Mouse (Mus musculus) CD4-positive, CD25-positive, alpha-beta regulatory T cell, adult 2 months (primary cell): ENCODE measurements around the gene Rpl27a.

Source experiments
- DNase-seq: peaks from one replicate; pipeline ENCODE4 v3.0.0-alpha.2; 2012; ENCODE audit warnings: low read depth, low spot score

The Rpl27a gene

DNA sequence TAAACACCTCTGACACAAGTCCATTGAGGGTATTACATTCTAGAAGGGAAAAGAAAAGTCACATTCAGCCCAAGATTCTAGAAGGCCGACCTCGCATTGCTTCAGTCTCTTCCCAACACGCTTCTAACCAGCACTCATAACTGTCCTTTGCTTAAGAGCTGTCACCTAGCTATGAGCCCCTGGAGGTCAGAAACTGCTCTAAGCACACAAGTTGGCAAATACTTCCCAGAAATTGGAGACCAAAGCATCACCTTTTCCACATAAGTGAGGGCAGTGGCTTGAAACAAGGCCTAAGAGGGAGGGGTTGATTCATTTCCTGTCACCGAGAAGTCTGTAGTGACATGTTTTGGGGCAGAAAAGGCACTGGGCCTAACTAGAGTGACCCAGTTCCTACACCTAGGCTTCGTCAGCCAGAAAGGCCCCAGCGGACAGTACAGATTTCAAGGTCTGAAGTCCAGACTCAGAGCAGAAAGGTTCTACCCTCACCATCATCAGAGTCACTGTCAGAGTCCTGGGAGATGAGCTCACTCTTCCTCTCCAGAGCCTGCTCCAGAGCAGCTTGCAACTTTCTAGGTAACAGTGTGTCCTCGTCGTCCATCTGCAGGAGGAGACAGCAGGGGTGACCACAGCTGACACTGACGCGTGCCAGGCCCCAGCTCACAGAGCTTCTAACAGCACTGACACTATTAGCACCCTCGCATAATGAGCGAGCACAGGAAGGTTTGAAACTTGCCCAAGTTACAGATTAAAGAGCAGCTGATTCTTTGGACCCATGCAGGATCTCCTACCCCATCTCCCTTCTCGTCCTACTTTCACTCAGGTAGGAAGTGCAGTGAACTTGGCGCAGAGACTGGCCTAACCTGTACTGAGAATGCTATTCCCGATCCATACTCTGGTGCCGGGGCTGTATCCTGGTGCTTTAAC, 7.1 kb downstream of the Rpl27a start:
- DNase-seq, result no peak

- DNase-seq, result no peak
These were observed 8.6 kb downstream of the Rpl27a start for GRCm38 (mm10) chr7:109527536-109527935.

- DNase-seq, result no peak
These were observed 9.4 kb downstream of the Rpl27a start for GRCm38 (mm10) chr7:109528356-109528755.

DNA sequence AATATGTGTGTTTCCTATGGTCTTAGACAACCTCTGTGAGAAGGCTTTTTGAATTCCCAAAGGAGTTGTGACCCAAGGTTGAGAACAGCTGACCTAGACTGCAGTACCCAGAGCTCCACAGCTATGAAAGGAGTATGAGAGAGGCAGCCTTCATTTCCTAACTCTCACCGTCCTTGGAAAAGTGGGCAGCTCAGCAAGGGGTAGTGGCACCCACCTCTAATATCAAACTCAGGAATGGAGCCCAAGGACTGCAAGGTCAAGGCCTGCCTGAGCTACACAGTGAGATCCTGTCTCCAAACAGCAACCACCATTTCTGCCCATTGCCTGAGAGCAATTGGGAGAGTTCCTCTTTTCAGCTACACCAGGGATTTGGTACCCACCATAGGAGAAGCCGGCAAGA, 10.8 kb downstream of the Rpl27a start:
- DNase-seq, result no peak

DNA sequence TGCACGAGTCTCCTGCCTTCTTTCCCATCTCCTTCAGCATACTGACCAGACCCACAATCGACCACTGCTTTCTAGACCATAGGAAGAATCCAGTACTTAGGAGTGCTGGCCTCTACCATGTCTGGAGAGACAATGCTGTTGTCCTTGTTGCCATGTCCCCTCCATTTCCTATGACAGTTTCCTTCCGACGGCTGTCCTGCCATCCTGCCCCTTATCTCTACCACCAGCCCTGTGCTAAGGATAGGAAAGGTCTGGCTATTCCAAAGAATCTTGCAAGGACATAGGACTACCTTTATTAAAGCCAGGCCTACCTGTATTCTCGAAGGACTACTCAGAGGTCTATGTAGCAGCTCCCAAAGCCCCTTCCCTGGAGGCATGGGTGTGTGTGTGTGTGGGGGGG, 12.6 kb downstream of the Rpl27a start:
- no peak for DNase-seq

DNA sequence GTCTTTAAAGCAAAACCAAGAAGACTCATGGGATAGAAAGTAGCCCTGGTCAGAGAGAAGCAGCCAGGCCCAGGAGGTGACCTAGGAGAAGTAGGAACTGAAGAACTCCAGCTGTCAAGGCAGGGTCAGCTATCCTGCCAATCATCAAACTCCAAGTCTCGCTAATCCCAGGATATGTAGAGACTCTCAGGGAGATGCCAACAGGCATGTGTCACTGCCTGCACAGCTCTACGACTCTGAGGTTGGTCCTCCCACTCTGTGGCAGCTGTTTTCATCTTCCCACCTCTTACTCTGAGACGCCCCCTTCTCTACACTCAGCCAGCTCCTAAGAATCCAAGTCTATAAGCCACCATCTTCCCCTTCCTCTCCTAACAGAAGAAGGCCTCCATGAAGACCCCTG, 13.7 kb downstream of the Rpl27a start:
- DNase-seq, result no peak

- no peak for DNase-seq
These were observed 14.2 kb downstream of the Rpl27a start for GRCm38 (mm10) chr7:109533129-109533528.

DNA sequence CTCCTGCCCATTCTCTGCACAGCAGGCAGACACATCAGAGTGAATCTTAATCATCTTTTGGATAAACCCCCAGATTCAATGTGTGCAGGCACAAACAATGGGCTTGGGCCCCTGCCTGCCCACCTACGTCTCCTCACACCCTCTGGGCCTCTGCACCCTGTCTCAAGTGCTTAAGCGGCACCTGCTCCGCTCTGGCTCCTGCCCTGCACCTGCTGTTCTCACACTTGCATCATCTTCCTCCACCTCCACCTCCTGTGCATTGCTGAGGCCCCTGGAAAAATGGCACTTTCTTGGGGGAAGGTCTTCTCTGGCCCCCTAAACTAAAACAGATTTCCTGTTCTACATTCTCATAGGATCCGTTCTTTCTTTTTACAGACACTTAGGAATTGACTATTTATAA, 14.9 kb downstream of the Rpl27a start:
- no peak for DNase-seq

GRCm38 (mm10) chr7:109534921-109535320, 16.0 kb downstream of the Rpl27a start:
- no peak for DNase-seq

DNA sequence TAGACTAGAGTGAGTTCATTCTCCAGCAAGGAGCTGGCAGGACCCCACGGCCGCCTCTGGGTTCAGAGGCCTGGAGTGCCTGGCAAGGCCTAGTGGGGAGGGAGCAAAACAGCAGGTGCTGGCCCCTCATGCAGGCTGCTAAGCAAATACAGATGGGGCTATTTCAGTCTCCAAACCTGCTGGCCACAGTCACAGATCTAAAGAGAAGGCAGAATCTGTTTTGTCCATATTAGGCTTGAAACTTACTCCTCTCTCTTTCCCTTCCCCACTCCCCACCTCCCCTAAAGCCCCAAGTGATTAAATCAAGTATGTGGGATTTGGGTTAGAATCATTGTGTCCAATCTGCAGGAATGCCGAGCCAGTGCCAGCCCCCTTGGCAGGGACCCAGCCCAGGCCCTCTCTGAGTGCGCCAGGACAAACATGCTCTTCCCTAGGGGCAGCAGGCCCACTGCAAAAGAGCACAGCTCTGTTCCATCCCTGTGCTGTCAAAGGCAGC, 17.6 kb downstream of the Rpl27a start:
- no peak for DNase-seq

DNA sequence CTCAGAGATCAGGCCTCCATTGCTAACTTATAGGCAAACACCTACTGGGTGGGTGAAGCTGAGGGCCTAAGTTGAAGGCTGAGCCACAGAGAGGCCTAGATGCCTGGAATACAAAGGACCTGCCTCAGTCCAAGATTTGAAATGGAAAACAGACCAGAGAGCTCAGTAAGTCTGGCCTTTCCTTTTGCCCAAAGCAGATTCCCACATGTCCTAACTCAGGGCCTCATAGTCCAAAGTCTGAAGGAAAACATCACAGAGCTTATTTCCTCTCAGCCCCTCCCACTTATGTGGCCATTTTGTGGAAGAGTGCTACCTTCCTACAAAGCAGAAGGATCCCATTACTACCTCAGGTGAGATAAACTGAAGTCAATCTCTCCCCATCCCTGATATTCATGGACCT, 22.0 kb downstream of the Rpl27a start:
- DNase-seq, result no peak

DNA sequence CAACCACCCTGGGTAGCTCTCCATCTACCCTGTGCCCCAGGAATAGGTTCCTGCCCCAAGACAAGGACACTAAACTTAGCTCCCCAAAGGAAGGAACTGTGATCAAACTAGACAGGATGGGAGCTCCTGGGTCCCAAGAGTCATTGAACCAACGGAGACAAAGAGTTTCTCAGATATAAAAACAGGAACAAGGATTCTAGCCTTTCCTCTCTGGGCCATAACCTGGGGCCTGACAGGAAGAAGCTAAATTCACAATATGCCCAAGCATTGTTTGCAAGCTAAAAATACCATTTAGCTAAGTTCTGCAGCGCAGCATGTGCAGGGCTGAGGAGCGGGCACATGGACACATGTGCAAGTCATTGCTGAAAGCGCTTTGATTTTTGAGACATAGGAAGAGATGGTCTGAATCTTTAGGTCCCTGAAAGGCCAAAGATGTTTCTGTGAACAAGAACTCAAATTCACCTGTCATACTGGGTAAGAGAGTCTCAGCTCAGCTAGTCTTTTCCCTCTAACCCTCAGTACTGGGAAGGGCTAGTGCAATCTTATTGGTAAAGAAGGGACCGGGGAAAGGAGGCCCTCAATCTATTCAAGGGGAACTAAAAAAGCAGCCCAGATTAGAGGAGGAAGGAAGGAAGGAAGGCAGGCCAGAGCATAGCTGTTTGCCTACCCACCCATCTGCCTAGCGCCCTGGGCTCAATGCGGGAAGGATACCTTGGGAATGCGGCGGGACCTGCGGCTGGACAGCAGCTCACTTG, 22.8 kb downstream of the Rpl27a start:
- DNase-seq, result no peak

GRCm38 (mm10) chr7:109542364-109542628, 23.3 kb downstream of the Rpl27a start:
- DNase-seq, result no peak

- DNase-seq, result no peak
These were observed 25.8 kb downstream of the Rpl27a start for GRCm38 (mm10) chr7:109544792-109545191.

GRCm38 (mm10) chr7:109545255-109545993, 26.5 kb downstream of the Rpl27a start:
- no peak for DNase-seq

DNA sequence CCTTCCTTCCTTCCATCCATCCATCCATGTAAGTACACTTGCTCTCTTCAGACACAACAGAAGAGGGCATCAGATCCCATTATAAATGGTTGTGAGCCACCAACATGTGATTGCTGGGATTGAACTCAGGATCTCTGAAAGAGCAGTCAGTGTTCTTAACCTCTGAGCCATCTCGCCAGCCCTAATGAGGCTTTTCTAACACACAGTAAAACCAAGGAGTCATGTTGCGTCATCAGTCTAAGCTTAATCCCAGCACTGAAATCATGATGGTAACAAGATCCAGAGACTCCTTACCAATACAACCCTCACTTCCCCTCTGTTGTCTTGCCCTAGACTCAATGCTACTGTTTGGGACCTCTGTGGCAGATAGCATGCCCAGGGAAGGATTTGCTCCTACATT, 27.2 kb downstream of the Rpl27a start:
- DNase-seq, result no peak

- DNase-seq, result no peak
These were observed 27.8 kb downstream of the Rpl27a start for GRCm38 (mm10) chr7:109546726-109547125.

DNA sequence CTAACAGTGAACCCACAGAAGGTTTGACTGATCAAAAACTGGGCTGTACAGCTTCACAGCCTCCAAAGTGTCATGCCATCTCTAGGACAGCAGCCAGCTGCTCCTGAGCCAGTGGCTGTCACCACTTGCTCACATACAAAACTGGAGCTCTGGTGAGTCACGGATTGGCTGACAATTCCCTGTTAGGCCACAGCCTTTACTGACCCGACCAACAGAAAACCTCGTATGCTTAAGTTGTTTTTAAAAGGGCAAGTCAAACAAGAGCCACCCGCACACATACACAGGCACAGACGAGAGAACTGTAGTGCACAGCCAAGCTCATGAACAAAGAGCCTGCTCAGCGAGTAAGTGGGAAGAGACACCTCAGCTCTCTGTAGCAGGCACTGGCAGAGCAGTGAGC, 40.6 kb downstream of the Rpl27a start:
- no peak for DNase-seq

DNA sequence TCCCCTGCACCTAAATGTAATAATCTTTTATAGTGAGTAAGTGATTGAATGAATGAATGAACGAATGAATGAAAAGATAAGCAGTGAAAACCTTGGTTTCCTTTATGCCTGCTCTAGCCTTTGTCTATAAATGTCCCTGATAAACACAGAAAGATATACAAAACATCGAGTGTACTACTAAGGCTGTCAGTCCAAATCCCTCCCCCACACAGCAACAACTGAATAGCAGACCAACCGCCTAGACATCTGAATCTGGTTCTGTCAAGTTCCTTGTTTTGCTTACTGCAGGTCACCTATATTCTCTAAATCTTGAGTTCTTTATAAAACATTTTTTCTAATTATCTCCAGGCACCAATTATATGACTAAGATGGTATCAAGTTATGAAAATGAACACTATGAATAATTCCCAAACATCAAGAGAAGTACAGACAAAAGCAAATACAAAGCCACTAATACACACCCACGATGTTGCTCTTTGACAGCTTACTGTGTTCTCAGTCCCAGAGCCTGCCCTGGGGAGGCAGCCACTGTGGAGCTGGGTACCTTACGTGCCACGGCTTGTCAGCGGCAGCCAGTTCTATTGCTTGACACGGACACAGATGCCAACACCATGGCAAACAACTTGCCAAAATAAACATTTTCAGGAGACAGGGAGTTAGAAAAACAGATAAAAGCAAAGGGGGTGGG, 42.7 kb downstream of the Rpl27a start:
- DNase-seq, result no peak

GRCm38 (mm10) chr7:109562154-109562599, 43.2 kb downstream of the Rpl27a start:
- DNase-seq, result no peak

GRCm38 (mm10) chr7:109562676-109563075, 43.7 kb downstream of the Rpl27a start:
- DNase-seq, result no peak
